Comparison of ENCODE assay signal across 9 mouse cellular contexts in the genomic region with DNA sequence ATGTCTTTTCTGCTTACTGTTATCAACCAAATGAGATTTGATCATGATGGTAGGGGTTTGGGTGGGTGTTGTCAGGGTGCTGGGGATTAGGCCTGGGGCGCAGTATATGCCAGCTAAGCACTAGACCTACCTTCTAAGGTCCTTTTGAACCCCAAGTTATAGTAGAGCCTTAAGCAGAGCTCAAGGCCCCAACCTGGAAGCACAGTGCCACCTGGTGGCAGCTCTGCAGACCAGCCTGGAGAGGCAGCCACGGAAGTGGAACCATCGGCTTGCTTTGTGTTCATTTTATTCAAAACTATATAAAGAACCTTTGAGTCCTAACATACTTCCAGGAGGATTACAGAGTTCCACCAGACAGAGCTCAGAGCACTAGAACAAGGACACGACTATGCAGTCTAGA. TPM values are rescaled to one million over a fixed set of nuclear protein-coding genes. Genes with fewer than 3 reads are reported as not detected.
A peak's percentile ranks its signal among the peaks of the same experiment; 100 is the strongest.
DNase-seq lines count a peak whose midpoint lies in the region; TF ChIP-seq lines count a peak whose summit lies in the region.
"Had no signal": no experiment of that assay in that cellular context is flagged by ENCODE, and none has a peak within 500 bp of the region (broad histone marks: within the 10 kb centered on the region; RNA-seq: fewer than 3 reads in every experiment).

No protein-coding gene starts in this region.

- H3K4me3 ChIP-seq in testis, adult 2 months (ENCODE audit: control insufficient read depth, low read depth, low read length): no peak overlapping the region
- H3K4me3 ChIP-seq in lung, adult 2 months (replicated peaks; ENCODE audit: extremely low read depth, low read depth, low read length): no peak overlapping the region
- no peak overlapping the region for H3K4me3 ChIP-seq in small intestine, adult 2 months (ENCODE audit: low read depth, low read length)
- H3K4me3 ChIP-seq: heart, embryonic 15.5 days had no signal

- TF ChIP-seq POLR2A in testis, adult 2 months (IDR thresholded peaks at IDR 0.05; ENCODE audit: control insufficient read depth, low read depth, low read length): no peak
- no peak for TF ChIP-seq POLR2A in lung, adult 2 months (IDR thresholded peaks at IDR 0.05; ENCODE audit: borderline replicate concordance, extremely low read depth, low read depth, low read length)
- no peak for TF ChIP-seq POLR2A in small intestine, adult 2 months (IDR thresholded peaks at IDR 0.05; ENCODE audit: low read depth, low read length)

- no peaks in the 10 kb centered on the region for H3K27me3 ChIP-seq in testis, adult 2 months (ENCODE audit: control insufficient read depth, insufficient read depth, low read length)
- H3K27me3 ChIP-seq in small intestine, adult 2 months (ENCODE audit: control insufficient read depth, insufficient read depth, low read length): no peaks in the 10 kb centered on the region
- H3K27me3 ChIP-seq: heart, embryonic 15.5 days had no signal

- TF ChIP-seq CTCF in testis, adult 2 months (IDR thresholded peaks at IDR 0.05; ENCODE audit: control insufficient read depth, insufficient read depth, insufficient replicate concordance, low read depth, low read length): peak; percentile 77; the same call in 1 of the 2 replicates
- TF ChIP-seq CTCF in lung, adult 2 months (IDR thresholded peaks at IDR 0.05; ENCODE audit: insufficient read depth, low read length): peak; percentile 94
- peak; percentile 94 for TF ChIP-seq CTCF in small intestine, adult 2 months (IDR thresholded peaks at IDR 0.05; ENCODE audit: extremely low read depth, insufficient read length, insufficient replicate concordance, low read depth, low read length)

- no peak overlapping the region for H3K27ac ChIP-seq in testis, adult 2 months (ENCODE audit: control insufficient read depth, insufficient read depth, low read depth, low read length)
- no peak overlapping the region for H3K27ac ChIP-seq in small intestine, adult 2 months (ENCODE audit: insufficient read depth, low read depth, low read length)
- H3K27ac ChIP-seq: heart, embryonic 15.5 days had no signal

- no peaks in the 10 kb centered on the region for H3K36me3 ChIP-seq in testis, adult 2 months (ENCODE audit: control insufficient read depth, insufficient read depth, low read length)
- no peaks in the 10 kb centered on the region for H3K36me3 ChIP-seq in small intestine, adult 2 months (ENCODE audit: control insufficient read depth, insufficient read depth, low read length)

- 30% methylated on average over 4 of the region's 4 CpGs for WGBS in lung, adult 2 months
- 17% methylated on average over 4 of the region's 4 CpGs for WGBS in small intestine, adult 2 months

- H3K4me1 ChIP-seq in testis, adult 2 months (ENCODE audit: control insufficient read depth, insufficient read depth, low read length): no peaks in the 10 kb centered on the region
- H3K4me1 ChIP-seq in lung, adult 2 months (ENCODE audit: control insufficient read depth, insufficient read depth, low read length): no peaks in the 10 kb centered on the region
- no peaks in the 10 kb centered on the region for H3K4me1 ChIP-seq in small intestine, adult 2 months (ENCODE audit: control insufficient read depth, insufficient read depth, insufficient read length, low read length)
- H3K4me1 ChIP-seq: heart, embryonic 15.5 days had no signal

- DNase-seq in cerebellum, adult 9-10 months: peak; percentile 28
- no peak for DNase-seq in cerebellum, adult 11-12 months
- DNase-seq in testis, postnatal 14 days (ENCODE audit: low spot score): no peak
- peak; percentile 49 for DNase-seq in embryo, embryonic 11.5 days (ENCODE audit: low read depth, low spot score)
- DNase-seq in kidney, adult 9 months: peak; percentile 57
- DNase-seq in lung, adult 2 months: peak; percentile 54

RNA-seq across cellular contexts. Expression of gene Ncmap, which starts 13.6 kb away (rescaled TPM):
- polyA plus RNA-seq in testis, adult 2 months (2012; rRNA removed): 1.6 and 2.1 TPM in 2 replicates
- 3.0 and 5.4 TPM in 2 replicates for polyA plus RNA-seq in lung, adult 2 months (2012; rRNA removed)
- 2.2 and 7.2 TPM in 2 replicates for polyA plus RNA-seq in small intestine, adult 2 months (2012; rRNA removed)

RNA-seq across cellular contexts. Expression of gene Rcan3, which starts 22.0 kb away (rescaled TPM):
- polyA plus RNA-seq in testis, adult 2 months (2012; rRNA removed): 2.6 and 3.0 TPM in 2 replicates
- polyA plus RNA-seq in lung, adult 2 months (2012; rRNA removed): 13.6 and 14.3 TPM in 2 replicates
- polyA plus RNA-seq in small intestine, adult 2 months (2012; rRNA removed): 5.5 and 6.3 TPM in 2 replicates

RNA-seq across cellular contexts. Expression of gene Srrm1, which starts 58.5 kb away (rescaled TPM):
- polyA plus RNA-seq in testis, adult 2 months (2012; rRNA removed): 23.5 and 25.7 TPM in 2 replicates
- 19.4 and 31.0 TPM in 2 replicates for polyA plus RNA-seq in lung, adult 2 months (2012; rRNA removed)
- polyA plus RNA-seq in small intestine, adult 2 months (2012; rRNA removed): 7.4 and 12.2 TPM in 2 replicates

Comparison
In these comparisons a context has a peak if more than half of its experiments do, and no peak if none do; other contexts are left out.
1. DNase-seq: peak in cerebellum, adult 9-10 months (single experiment), embryo, embryonic 11.5 days (single experiment), kidney, adult 9 months (single experiment) and lung, adult 2 months (single experiment); none in cerebellum, adult 11-12 months (single experiment) and testis, postnatal 14 days (single experiment).
2. Peak in every context shown above with its lines, with median percentiles within 50 percentile points of each other: CTCF ChIP-seq.